Mouse (Mus musculus) forebrain, embryonic 10.5 days (tissue): Measurements from ENCODE around the gene Hibadh. TPM values are rescaled to one million over a fixed set of nuclear protein-coding genes. Genes with fewer than 3 reads are reported as not detected.

Source experiments
- DNase-seq: peaks from one replicate; pipeline ENCODE4 v3.0.0-alpha.2; 2017; ENCODE audit warnings: low spot score; ENCODE audit errors: extremely low spot score
- H3K27ac ChIP-seq: fragments of 300-500 bp; sonication (generic); 2 replicates; pipeline ENCODE4 v1.5.1; 2016; ENCODE audit warnings: mild to moderate bottlenecking
- H3K27me3 ChIP-seq: fragments of 300-500 bp; sonication (generic); 2 replicates; pipeline ENCODE4 v1.6.1; 2016; ENCODE audit warnings: mild to moderate bottlenecking; ENCODE audit not compliant: poor library complexity, severe bottlenecking
- H3K36me3 ChIP-seq: fragments of 300-500 bp; sonication (generic); replicated peaks from 2 replicates; pipeline ENCODE4 v1.6.1; 2016; ENCODE audit warnings: mild to moderate bottlenecking, moderate library complexity
- H3K4me1 ChIP-seq: fragments of 300-500 bp; sonication (generic); 2 replicates; pipeline ENCODE4 v1.6.1; 2016
- H3K4me3 ChIP-seq: fragments of 300-500 bp; sonication (generic); 2 replicates; pipeline ENCODE4 v1.5.1; 2016; ENCODE audit warnings: mild to moderate bottlenecking, moderate library complexity
- H3K9me3 ChIP-seq: fragments of 300-500 bp; sonication (generic); 2 replicates; pipeline ENCODE4 v1.6.1; 2016; ENCODE audit warnings: mild to moderate bottlenecking, moderate library complexity
- WGBS: fragments of 180-500 bp; shearing (Covaris S2); methylation state at CpG from one replicate; pipeline ENCODE4 v1.1.7; 2016; 5-methylcytosine and 5-hydroxymethylcytosine counted together
- polyA plus RNA-seq: library from polyadenylated mRNA; unstranded; fragments of >200 nt; fragmentation: Nextera tagmentation; extraction: Ambion mirVana; gene quantifications from 2 replicates; pipeline ENCODE4 v1.2.1, GENCODE M21; 2016

The Hibadh gene
- polyA plus RNA-seq, 1 experiment from 2014 or later = 70.6 TPM

- Histone ChIP-seq H3K36me3 (peaks cover 26% of the 10 kb centered on the region), H3K27ac (no peak overlapping the region), H3K4me1 (no peaks in the 10 kb centered on the region), H3K9me3 (no peaks in the 10 kb centered on the region), H3K4me3 (no peak overlapping the region), H3K27me3 (no peaks in the 10 kb centered on the region)
- 96% methylated on average over 4 of the region's 4 CpGs for WGBS
- no peak for DNase-seq
These were observed 11.0 kb downstream of the Hibadh start for GRCm38 (mm10) chr6:52629180-52629579.

DNA sequence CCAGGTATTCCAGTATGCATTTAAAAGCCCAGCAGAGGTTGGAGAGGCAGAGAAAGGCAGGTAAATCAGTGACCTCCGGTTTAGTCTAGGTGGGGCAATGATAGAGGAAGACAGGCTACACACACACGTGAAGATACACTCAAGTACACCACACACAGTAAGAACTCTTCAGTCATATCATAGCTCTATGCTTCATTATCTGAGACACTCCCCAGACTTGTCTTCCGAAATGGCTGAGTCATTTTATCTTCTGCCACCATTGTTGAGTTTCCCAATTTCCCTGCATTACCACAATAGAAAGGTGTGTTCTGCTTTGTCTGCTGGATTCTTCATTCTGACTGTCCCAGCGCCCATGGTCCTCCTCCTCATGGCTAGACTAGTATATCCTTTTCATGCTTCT lies 13.5 kb downstream of the Hibadh start:
- Histone ChIP-seq H3K4me1 (no peaks in the 10 kb centered on the region), H3K27ac (no peak overlapping the region), H3K36me3 (peaks cover 31% of the 10 kb centered on the region), H3K27me3 (no peaks in the 10 kb centered on the region), H3K9me3 (no peaks in the 10 kb centered on the region), H3K4me3 (no peak overlapping the region)
- DNase-seq = no peak
- WGBS = 96% methylated on average over 4 of the region's 4 CpGs

GRCm38 (mm10) chr6:52623741-52624140 lies 16.4 kb downstream of the Hibadh start:
- no peaks in the 10 kb centered on the region for H3K27me3 ChIP-seq
- H3K4me1 ChIP-seq = no peaks in the 10 kb centered on the region
- no peak for DNase-seq
- no peaks in the 10 kb centered on the region for H3K9me3 ChIP-seq
- no peak overlapping the region for H3K27ac ChIP-seq
- WGBS = 93% methylated on average over 3 of the region's 3 CpGs
- peaks cover 46% of the 10 kb centered on the region for H3K36me3 ChIP-seq
- H3K4me3 ChIP-seq = no peak overlapping the region

- peaks cover 47% of the 10 kb centered on the region for H3K36me3 ChIP-seq
- H3K27ac ChIP-seq = no peak overlapping the region
- H3K4me1 ChIP-seq = no peaks in the 10 kb centered on the region
- no peak overlapping the region for H3K4me3 ChIP-seq
- DNase-seq = no peak
- no peaks in the 10 kb centered on the region for H3K27me3 ChIP-seq
- WGBS = 85% methylated on average over 11 of the region's 11 CpGs
- no peaks in the 10 kb centered on the region for H3K9me3 ChIP-seq
These were observed 18.3 kb downstream of the Hibadh start for GRCm38 (mm10) chr6:52621731-52622480.

- Histone ChIP-seq H3K9me3 (no peaks in the 10 kb centered on the region), H3K4me1 (no peaks in the 10 kb centered on the region), H3K27ac (no peak overlapping the region), H3K36me3 (peaks cover 34% of the 10 kb centered on the region), H3K27me3 (no peaks in the 10 kb centered on the region), H3K4me3 (no peak overlapping the region)
- 85% methylated on average over 2 of the region's 2 CpGs for WGBS
- no peak for DNase-seq
These were observed 20.1 kb downstream of the Hibadh start for GRCm38 (mm10) chr6:52620090-52620489.

DNA sequence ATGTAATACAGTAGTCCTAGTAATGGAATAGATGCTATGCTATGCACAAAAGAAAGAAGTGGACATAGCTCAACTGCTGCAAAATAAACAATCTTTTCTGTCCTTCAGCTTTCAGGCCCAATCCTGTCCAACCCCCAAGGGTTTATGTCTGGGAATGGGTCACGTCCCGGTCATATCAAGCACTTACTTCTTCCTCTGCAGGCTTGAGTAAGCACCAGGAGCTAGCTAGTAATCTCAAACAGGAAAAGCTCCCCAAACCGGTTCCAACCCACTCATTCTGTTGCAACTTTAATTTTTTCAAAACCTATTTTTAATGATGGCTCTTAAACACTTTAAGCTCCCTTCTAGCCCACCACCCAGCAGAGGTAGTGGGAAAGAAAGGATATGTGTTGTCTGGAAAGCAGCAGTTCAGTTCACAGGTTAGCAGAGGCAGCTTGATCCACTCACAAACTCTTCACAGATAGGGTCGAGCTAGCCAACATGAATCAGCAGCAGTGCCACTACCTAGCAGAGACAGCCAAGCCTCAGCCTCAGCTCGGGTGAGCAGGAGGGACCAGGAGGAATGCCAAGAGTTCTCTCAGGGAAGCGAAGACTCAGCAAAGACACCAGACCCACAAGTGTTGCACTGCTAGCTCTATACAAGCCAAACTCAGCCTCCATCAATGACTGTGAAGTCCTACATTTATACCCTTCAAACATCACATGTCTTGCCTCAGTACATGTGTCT lies 30.4 kb downstream of the Hibadh start:
- DNase-seq = no peak
- Histone ChIP-seq H3K27ac (no peak overlapping the region), H3K27me3 (no peaks in the 10 kb centered on the region), H3K4me3 (no peak overlapping the region), H3K36me3 (peaks cover 13% of the 10 kb centered on the region; the same call in 1 of the 2 replicates), H3K4me1 (no peaks in the 10 kb centered on the region), H3K9me3 (no peaks in the 10 kb centered on the region)
- WGBS = 89% methylated on average over 6 of the region's 6 CpGs

DNA sequence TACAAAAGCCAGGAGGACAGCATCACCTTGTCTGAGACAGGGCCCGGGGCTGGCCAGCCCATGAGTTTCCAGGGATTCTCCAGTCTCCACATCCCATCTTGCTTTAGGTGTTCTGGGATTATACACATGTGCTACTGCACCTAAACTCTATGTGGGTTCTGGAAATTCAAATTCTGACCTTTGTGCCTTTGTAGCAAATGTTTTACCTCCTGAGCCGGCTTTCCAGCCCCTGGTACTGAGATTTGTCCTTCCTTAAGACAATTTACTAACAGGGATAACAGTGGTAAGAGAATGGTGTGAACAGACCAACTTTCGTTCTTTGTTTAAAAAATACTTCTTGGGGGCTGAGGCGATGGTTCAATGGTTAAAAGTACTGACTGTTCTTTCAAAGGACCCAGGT lies 32.1 kb downstream of the Hibadh start:
- H3K36me3 ChIP-seq = peaks cover 13% of the 10 kb centered on the region; the same call in 1 of the 2 replicates
- no peaks in the 10 kb centered on the region for H3K27me3 ChIP-seq
- no peak for DNase-seq
- no peak overlapping the region for H3K27ac ChIP-seq
- H3K4me1 ChIP-seq = peaks cover 2% of the 10 kb centered on the region; the same call in 1 of the 2 replicates
- H3K4me3 ChIP-seq = no peak overlapping the region
- 96% methylated on average over 4 of the region's 4 CpGs for WGBS
- H3K9me3 ChIP-seq = no peaks in the 10 kb centered on the region

DNA sequence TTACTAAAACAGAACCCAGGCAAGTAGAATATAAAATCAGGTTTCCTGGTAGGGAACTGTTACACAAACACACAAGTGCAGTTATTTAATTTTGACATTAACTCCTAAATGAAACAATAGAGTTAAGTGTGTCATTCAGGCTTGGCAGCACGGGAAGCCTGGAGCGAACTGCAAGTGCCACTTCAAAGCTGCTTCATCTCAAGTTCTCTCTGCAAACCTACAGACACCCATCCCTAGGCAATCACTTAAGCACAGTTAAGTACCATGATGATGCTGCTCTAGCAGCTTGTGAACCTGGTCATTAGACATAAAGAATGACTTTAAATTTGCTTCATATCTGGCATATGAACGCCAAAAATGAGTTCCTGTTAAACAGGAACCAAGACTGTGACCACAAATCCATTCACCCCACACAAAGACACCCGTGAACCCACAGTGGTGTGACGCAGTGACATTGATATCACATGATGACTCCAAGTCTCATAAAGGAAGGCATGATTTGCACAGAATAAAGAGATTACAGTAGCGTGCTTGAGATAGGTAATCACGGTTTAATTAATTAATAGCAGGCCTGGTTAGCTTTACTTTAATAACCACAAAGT lies 33.3 kb downstream of the Hibadh start:
- no peaks in the 10 kb centered on the region for H3K27me3 ChIP-seq
- WGBS = 91% methylated on average over 7 of the region's 7 CpGs
- DNase-seq = no peak
- peaks cover 2% of the 10 kb centered on the region; the same call in 1 of the 2 replicates for H3K4me1 ChIP-seq
- H3K4me3 ChIP-seq = no peak overlapping the region
- no peaks in the 10 kb centered on the region for H3K9me3 ChIP-seq
- H3K36me3 ChIP-seq = peaks cover 13% of the 10 kb centered on the region; the same call in 1 of the 2 replicates
- H3K27ac ChIP-seq = no peak overlapping the region

GRCm38 (mm10) chr6:52601706-52602642 lies 38.2 kb downstream of the Hibadh start:
- Histone ChIP-seq H3K27ac (no peak overlapping the region), H3K4me1 (peaks cover 2% of the 10 kb centered on the region; the same call in 1 of the 2 replicates), H3K36me3 (no peaks in the 10 kb centered on the region), H3K9me3 (no peaks in the 10 kb centered on the region), H3K27me3 (no peaks in the 10 kb centered on the region), H3K4me3 (no peak overlapping the region)
- no peak for DNase-seq
- 91% methylated on average over 7 of the region's 7 CpGs for WGBS

DNA sequence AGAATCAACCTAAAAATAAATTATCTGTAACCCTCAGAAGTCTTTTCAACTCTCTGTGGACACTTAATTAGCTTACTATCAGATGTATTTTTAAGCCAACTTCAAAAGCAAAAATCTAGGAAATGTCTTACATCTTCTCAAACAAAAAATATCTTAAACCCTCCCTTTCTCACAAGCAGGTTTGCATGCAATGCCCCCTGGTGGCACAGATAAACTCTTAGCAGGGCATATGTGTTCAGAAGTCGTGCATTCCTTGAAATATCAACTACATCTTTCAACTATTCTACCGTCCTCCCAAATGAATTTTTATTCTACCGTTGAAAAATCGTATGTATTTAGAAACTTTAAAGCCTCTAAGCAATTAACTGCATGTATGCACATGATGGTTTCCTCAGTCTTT lies 39.1 kb downstream of the Hibadh start:
- Histone ChIP-seq H3K27ac (no peak overlapping the region), H3K4me1 (peaks cover 2% of the 10 kb centered on the region; the same call in 1 of the 2 replicates), H3K4me3 (no peak overlapping the region), H3K27me3 (no peaks in the 10 kb centered on the region), H3K36me3 (no peaks in the 10 kb centered on the region), H3K9me3 (no peaks in the 10 kb centered on the region)
- WGBS = 74% methylated on average over 4 of the region's 4 CpGs
- DNase-seq = no peak

GRCm38 (mm10) chr6:52594752-52595151 lies 45.4 kb downstream of the Hibadh start:
- Histone ChIP-seq H3K9me3 (no peaks in the 10 kb centered on the region), H3K4me1 (peaks cover 4% of the 10 kb centered on the region; the same call in 1 of the 2 replicates), H3K27ac (no peak overlapping the region), H3K36me3 (no peaks in the 10 kb centered on the region), H3K4me3 (no peak overlapping the region), H3K27me3 (no peaks in the 10 kb centered on the region)
- no peak for DNase-seq
- 91% methylated on average over 1 of the region's 1 CpGs for WGBS

GRCm38 (mm10) chr6:52586564-52586963 lies 53.6 kb downstream of the Hibadh start:
- Histone ChIP-seq H3K27me3 (no peaks in the 10 kb centered on the region), H3K4me1 (peaks cover 11% of the 10 kb centered on the region), H3K4me3 (no peak overlapping the region), H3K9me3 (no peaks in the 10 kb centered on the region), H3K27ac (no peak overlapping the region), H3K36me3 (peaks cover 12% of the 10 kb centered on the region)
- DNase-seq = no peak
